Mouse (Mus musculus): Measurements from ENCODE around the gene Sigmar1. TPM values are rescaled to one million over a fixed set of nuclear protein-coding genes. Genes with fewer than 3 reads are reported as not detected.
"Not testable (repeated sequence)": the region's sequence is repeated elsewhere in the genome, so short reads cannot be mapped to it uniquely, and the experiment has no call there.

Sigmar1 gene
- 77.5 and 84.5 TPM in 2 replicates for polyA plus RNA-seq (2014; fragmentation: Nextera tagmentation; extraction: Ambion mirVana)

GRCm38 (mm10) chr4:41755338-41756305, at the start of gene Sigmar1:
TSS of gene Sigmar1 (minus strand) at chr4:41756157.
- Histone ChIP-seq H3K9me3 (ENCODE audit: control insufficient read depth, low read length) (no peaks in the 10 kb centered on the region), H3K9ac (peak within 1 kb of the TSS; percentile 77), H3K4me3 (replicated peaks; ENCODE audit: low read length) (peak within 1 kb of the TSS; percentile 63), H3K27me3 (ENCODE audit: control insufficient read depth, insufficient read depth, low read length) (no peaks in the 10 kb centered on the region), H3K4me1 (replicated peaks; ENCODE audit: control insufficient read depth, insufficient read depth, low read length) (peaks cover 17% of the 10 kb centered on the region), H3K27ac (peak within 1 kb of the TSS; percentile 83), H3K4me2 (replicated peaks) (peak within 1 kb of the TSS; percentile 96), H3K36me3 (replicated peaks; ENCODE audit: control insufficient read depth, insufficient read depth) (peaks cover 4% of the 10 kb centered on the region)
- peak; percentile 78 for ATAC-seq (ENCODE audit: low FRiP score)
- under 1% methylated on average over 57 of the region's 57 CpGs for WGBS
- DNase-seq (ENCODE audit: low spot score): peak; percentile 81

DNA sequence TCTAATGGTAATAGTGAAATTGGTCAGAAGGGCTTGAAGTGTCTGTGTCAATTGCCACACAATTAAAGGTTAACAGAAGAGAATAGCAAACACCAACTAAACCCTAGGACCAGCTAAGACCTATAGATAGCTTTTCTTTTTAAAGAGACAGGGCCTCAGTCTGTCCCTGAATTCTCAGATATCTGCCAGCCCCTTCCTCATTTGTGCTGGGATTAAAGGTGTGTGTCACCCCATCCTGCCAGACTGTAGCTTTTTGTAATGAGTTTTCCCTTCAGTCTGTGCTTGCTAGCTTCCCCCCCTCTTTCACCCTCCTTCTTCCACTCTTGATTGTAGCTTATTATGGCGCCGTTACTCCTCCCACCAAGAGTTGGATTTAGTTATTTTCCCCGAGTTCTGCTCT, 27.2 kb upstream of the Sigmar1 start:
- not testable (repeated sequence) for H3K4me2 ChIP-seq (replicated peaks); H3K9ac ChIP-seq
- WGBS: 22% methylated on average over 3 of the region's 3 CpGs

DNA sequence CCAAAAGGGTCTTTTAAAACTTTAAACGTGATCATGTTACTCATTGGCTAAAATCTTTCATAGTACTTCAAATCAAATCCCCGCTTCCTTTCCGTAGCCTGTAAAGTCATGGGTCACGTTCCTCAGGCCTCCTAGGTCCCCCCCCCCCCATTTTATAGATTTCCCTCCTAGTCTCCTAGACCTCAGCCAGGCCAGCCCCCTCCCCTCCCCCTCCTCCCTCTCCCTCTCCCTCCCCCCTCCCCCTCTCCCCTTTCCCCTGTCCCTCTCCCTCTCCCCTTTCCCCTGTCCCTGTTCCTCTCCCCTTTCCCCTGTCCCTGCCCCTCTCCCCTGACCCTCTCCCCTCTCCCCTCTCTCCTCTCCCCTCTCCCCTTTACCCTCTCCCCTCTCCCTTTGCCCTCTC, 26.8 kb upstream of the Sigmar1 start:
- WGBS: 56% methylated on average over 3 of the region's 4 CpGs
- H3K4me2 ChIP-seq (replicated peaks): not testable (repeated sequence)

More for the DNA sequence above, 27.2 kb upstream of the Sigmar1 start:
- not testable (repeated sequence) for H3K9me3 ChIP-seq (ENCODE audit: control insufficient read depth, low read length); H3K4me3 ChIP-seq (replicated peaks; ENCODE audit: low read length); H3K27ac ChIP-seq; H3K4me1 ChIP-seq (replicated peaks; ENCODE audit: control insufficient read depth, insufficient read depth, low read length); DNase-seq (ENCODE audit: low spot score); H3K36me3 ChIP-seq (replicated peaks; ENCODE audit: control insufficient read depth, insufficient read depth); ATAC-seq (ENCODE audit: low FRiP score); H3K27me3 ChIP-seq (ENCODE audit: control insufficient read depth, insufficient read depth, low read length)

GRCm38 (mm10) chr4:41781748-41782485, 26.0 kb upstream of the Sigmar1 start:
- ATAC-seq (ENCODE audit: low FRiP score); DNase-seq (ENCODE audit: low spot score): not testable (repeated sequence)
- 17% methylated on average over 13 of the region's 21 CpGs for WGBS

More for the DNA sequence above, 26.8 kb upstream of the Sigmar1 start:
- H3K36me3 ChIP-seq (replicated peaks; ENCODE audit: control insufficient read depth, insufficient read depth); H3K9me3 ChIP-seq (ENCODE audit: control insufficient read depth, low read length); H3K9ac ChIP-seq; ATAC-seq (ENCODE audit: low FRiP score); H3K4me3 ChIP-seq (replicated peaks; ENCODE audit: low read length); H3K4me1 ChIP-seq (replicated peaks; ENCODE audit: control insufficient read depth, insufficient read depth, low read length); DNase-seq (ENCODE audit: low spot score); H3K27me3 ChIP-seq (ENCODE audit: control insufficient read depth, insufficient read depth, low read length); H3K27ac ChIP-seq: not testable (repeated sequence)

GRCm38 (mm10) chr4:41781271-41781670, 25.3 kb upstream of the Sigmar1 start:
- H3K36me3 ChIP-seq (replicated peaks; ENCODE audit: control insufficient read depth, insufficient read depth); H3K4me2 ChIP-seq (replicated peaks); H3K27ac ChIP-seq; DNase-seq (ENCODE audit: low spot score); ATAC-seq (ENCODE audit: low FRiP score); H3K9ac ChIP-seq; H3K27me3 ChIP-seq (ENCODE audit: control insufficient read depth, insufficient read depth, low read length); H3K9me3 ChIP-seq (ENCODE audit: control insufficient read depth, low read length); H3K4me3 ChIP-seq (replicated peaks; ENCODE audit: low read length); H3K4me1 ChIP-seq (replicated peaks; ENCODE audit: control insufficient read depth, insufficient read depth, low read length): not testable (repeated sequence)
- 20% methylated on average over 7 of the region's 9 CpGs for WGBS

More at GRCm38 (mm10) chr4:41781748-41782485, 26.0 kb upstream of the Sigmar1 start:
- not testable (repeated sequence) for H3K4me2 ChIP-seq (replicated peaks); H3K9ac ChIP-seq; H3K36me3 ChIP-seq (replicated peaks; ENCODE audit: control insufficient read depth, insufficient read depth); H3K27me3 ChIP-seq (ENCODE audit: control insufficient read depth, insufficient read depth, low read length); H3K4me3 ChIP-seq (replicated peaks; ENCODE audit: low read length); H3K27ac ChIP-seq; H3K4me1 ChIP-seq (replicated peaks; ENCODE audit: control insufficient read depth, insufficient read depth, low read length); H3K9me3 ChIP-seq (ENCODE audit: control insufficient read depth, low read length)

DNA sequence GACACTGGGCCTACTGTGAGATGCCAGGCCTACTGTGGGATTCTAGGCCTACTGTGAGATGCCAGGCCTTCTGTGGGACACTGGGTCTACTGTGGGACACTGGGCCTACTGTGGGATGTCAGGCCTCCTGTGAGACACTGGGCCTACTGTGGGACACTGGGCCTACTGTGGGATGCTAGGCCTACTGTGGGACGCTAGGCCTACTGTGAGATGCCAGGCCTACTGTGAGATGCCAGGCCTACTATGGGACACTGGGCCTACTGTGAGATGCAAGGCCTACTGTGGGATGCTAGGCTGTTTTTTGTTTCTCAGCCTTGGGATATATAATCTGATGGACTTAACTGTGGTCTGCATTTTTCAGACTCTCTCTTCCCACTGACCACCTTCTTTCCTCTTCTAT, 19.9 kb upstream of the Sigmar1 start:
- H3K36me3 ChIP-seq (replicated peaks; ENCODE audit: control insufficient read depth, insufficient read depth); H3K27me3 ChIP-seq (ENCODE audit: control insufficient read depth, insufficient read depth, low read length); H3K9ac ChIP-seq; H3K9me3 ChIP-seq (ENCODE audit: control insufficient read depth, low read length); DNase-seq (ENCODE audit: low spot score); ATAC-seq (ENCODE audit: low FRiP score); H3K4me1 ChIP-seq (replicated peaks; ENCODE audit: control insufficient read depth, insufficient read depth, low read length); H3K4me3 ChIP-seq (replicated peaks; ENCODE audit: low read length); H3K4me2 ChIP-seq (replicated peaks); H3K27ac ChIP-seq: not testable (repeated sequence)
- WGBS: 90% methylated on average over 1 of the region's 1 CpGs

GRCm38 (mm10) chr4:41774506-41774905, 18.5 kb upstream of the Sigmar1 start:
- not testable (repeated sequence) for H3K4me1 ChIP-seq (replicated peaks; ENCODE audit: control insufficient read depth, insufficient read depth, low read length); H3K27me3 ChIP-seq (ENCODE audit: control insufficient read depth, insufficient read depth, low read length); ATAC-seq (ENCODE audit: low FRiP score); H3K9me3 ChIP-seq (ENCODE audit: control insufficient read depth, low read length); DNase-seq (ENCODE audit: low spot score); H3K36me3 ChIP-seq (replicated peaks; ENCODE audit: control insufficient read depth, insufficient read depth)
- H3K4me2 ChIP-seq (replicated peaks): peak overlapping the region; percentile 59
- peak overlapping the region; percentile 36; the same call in 1 of the 2 replicates for H3K9ac ChIP-seq
- WGBS: 58% methylated on average over 3 of the region's 3 CpGs
- H3K27ac ChIP-seq: peak overlapping the region; percentile 76
- H3K4me3 ChIP-seq (replicated peaks; ENCODE audit: low read length): peak overlapping the region; percentile 41

DNA sequence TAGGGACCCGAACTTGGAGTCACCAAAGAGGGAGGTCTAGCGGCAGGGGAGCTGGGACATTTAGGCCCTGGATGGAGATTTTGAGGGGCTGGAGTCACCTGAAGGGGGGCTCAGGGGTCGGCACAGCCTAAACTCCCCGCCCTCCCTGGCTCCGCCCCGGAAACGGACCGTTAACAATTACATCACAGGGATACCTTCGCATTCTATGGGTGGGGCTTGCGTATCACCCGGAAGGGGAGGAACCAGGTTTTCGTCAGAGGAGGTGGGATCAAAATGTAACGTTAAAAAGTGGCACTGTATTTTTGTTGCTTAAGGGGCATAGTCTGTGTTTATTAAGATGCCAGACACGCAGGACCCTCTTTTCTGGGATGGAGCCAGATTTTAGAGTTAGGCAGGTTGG, 18.0 kb upstream of the Sigmar1 start, which contains the start of gene Ccl27a:
Gene Ccl27a, minus strand, starts transcription at position 246 of the 400 bp plus-strand sequence.
- H3K4me2 ChIP-seq (replicated peaks): peak within 1 kb of the TSS; percentile 59
- not testable (repeated sequence) for H3K4me1 ChIP-seq (replicated peaks; ENCODE audit: control insufficient read depth, insufficient read depth, low read length); H3K36me3 ChIP-seq (replicated peaks; ENCODE audit: control insufficient read depth, insufficient read depth); ATAC-seq (ENCODE audit: low FRiP score); H3K27me3 ChIP-seq (ENCODE audit: control insufficient read depth, insufficient read depth, low read length); H3K9me3 ChIP-seq (ENCODE audit: control insufficient read depth, low read length)
- H3K27ac ChIP-seq: peak within 1 kb of the TSS; percentile 76
- H3K9ac ChIP-seq: peak within 1 kb of the TSS; percentile 55
- under 1% methylated on average over 12 of the region's 14 CpGs for WGBS
- DNase-seq (ENCODE audit: low spot score): peak; percentile 86
- H3K4me3 ChIP-seq (replicated peaks; ENCODE audit: low read length): peak within 1 kb of the TSS; percentile 41

- peak; percentile 23 for DNase-seq (ENCODE audit: low spot score)
- H3K4me3 ChIP-seq (replicated peaks; ENCODE audit: low read length): peak overlapping the region; percentile 41
- ATAC-seq (ENCODE audit: low FRiP score); H3K27ac ChIP-seq; H3K36me3 ChIP-seq (replicated peaks; ENCODE audit: control insufficient read depth, insufficient read depth); H3K27me3 ChIP-seq (ENCODE audit: control insufficient read depth, insufficient read depth, low read length); H3K4me1 ChIP-seq (replicated peaks; ENCODE audit: control insufficient read depth, insufficient read depth, low read length); H3K9me3 ChIP-seq (ENCODE audit: control insufficient read depth, low read length): not testable (repeated sequence)
- peak overlapping the region; percentile 55 for H3K9ac ChIP-seq
- WGBS: 0% methylated on average over 17 of the region's 25 CpGs
- peak overlapping the region; percentile 59 for H3K4me2 ChIP-seq (replicated peaks)
Measured at GRCm38 (mm10) chr4:41773502-41773901, 17.5 kb upstream of the Sigmar1 start.

Data from hindbrain, embryonic 14.5 days (tissue).